Mouse (Mus musculus) NIH3T3 (cell line): ENCODE data around the gene Baiap2.
A peak's percentile ranks its signal among the peaks of the same experiment; 100 is the strongest.

Experiments
- DNase-seq: peaks from one replicate; pipeline ENCODE4 v3.0.0-alpha.2; 2012; ENCODE audit warnings: low read depth

Baiap2 gene

DNA sequence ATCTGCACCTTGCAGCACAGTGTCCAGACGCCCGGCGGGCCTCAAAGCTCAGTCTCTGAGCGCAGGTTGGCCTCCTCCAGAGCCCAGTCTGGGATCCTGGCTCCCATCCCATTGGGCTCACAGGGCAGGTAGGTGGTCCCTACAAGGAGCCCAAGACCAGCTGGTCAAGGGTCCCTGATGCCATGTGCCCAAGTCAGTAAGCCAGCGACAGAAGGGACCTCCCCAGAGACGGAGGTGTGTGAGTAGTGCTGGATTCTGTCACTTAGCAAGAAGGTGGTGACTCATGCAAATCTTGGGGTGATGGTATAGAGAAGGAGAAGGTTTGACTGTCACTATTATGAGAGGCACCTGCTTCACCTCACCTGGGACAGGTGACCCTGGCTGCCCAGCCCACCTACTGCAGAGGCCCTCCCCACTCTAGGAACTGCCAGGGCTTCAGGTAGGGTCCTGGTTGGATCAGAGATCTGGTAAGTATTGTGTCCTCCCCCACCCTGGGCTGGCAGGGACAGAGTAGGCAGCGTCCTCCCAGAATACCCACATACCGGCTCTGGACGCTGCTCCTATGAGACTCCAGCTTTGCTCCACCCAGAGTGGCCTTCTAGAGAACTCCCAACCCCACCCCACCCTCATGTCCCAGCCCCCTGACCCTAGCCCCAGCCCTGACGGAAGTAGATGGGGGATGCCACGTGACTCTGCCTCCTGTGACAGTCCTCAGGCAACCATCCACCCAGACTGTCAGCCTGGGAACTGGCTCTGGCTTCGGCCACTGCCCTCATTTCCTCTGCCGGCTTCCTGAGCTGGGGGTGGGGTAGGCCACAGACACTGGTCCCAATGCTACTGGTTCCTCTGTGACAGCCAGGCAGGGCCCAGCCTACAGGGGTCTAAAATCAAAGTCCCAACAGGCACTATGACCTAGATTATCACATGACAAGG lies 98.9 kb downstream of the Baiap2 start:
- no peak for DNase-seq

DNA sequence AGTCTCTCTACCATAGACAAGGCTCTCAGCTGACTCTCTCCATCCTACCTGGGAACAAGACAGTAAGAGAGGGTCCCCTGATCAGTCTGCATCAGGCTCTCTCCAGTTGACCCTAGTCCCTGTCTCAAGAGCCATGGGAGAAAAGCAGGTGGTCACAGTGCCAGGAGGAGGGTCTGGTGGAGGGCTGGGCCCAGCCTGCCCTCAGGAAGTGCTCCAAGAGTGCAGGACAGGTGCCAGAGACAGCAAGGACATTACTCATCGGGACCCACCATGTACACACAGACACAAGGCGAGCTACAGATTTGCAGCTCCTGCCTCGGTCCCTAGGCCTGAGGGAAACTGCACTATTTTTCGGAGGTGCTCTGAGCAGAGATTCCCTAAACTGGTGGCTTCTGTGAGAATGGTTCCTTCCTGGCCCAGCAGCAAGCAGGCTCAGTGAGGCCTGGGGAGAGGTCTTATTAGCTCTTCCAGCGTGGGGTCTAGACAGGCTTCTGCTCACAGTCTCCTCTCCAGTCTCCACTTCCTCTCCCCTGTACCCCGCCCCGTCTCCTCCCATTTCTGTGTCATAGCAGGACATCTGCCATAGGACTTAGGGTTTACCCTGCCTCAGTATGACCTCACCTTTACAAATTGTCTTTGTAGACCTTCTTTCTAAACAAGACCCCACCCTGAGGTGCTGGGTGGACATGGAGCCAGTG lies 99.7 kb downstream of the Baiap2 start:
- no peak for DNase-seq

DNA sequence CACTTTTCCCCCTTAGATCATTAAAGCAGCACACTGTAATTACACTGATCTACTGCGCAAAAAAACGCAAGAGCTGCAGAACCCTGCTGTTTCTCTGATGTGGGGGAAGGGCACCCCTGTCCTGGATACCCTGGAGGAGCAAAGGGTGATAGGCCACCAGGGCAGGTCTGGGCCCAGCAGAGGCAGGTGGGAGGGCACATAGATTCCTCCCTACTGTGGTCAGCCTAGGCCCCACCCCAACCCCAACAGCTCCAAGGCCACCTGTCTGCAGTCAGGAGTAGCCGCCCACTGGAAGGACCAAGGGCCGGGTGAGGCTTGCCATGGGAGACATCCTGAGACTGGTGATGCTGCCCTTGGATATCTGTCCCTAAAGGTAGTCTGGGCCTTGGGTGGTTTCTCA lies 102.8 kb downstream of the Baiap2 start:
- no peak for DNase-seq

DNA sequence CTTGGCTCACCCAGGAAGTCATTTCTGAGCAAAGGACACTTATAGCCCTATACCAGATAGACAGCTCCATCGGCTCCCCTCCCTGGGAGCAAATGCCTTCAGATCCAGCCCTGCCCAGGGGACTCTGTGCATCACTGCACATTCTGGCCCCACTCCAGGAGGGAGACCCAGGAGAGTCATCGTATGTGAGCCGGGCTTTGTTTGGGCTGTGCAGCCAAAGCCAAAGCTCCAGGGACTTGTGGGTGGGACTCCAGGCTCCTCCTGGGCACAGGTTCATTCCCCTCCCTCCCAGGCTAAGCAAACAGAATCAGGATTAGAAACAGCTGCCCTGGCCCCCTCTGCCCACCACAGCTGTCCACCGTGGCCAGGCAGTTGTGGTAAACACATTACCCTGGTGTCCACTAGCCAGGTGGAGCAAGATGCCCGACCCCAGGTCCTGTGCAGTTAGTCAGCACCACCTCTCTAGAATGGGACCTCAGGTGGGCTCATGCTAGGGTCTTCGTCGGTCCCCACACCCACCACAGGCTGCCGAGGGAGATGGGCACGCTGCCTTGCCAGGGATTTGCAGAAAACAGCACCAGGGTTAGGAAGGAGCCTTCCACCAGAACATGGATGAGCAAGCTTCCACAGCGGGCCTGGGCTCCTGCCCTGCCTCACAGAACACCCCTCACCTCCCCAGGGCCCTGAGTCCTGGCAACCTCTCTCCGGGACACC lies 103.4 kb downstream of the Baiap2 start:
- DNase-seq = peak; percentile 66

DNA sequence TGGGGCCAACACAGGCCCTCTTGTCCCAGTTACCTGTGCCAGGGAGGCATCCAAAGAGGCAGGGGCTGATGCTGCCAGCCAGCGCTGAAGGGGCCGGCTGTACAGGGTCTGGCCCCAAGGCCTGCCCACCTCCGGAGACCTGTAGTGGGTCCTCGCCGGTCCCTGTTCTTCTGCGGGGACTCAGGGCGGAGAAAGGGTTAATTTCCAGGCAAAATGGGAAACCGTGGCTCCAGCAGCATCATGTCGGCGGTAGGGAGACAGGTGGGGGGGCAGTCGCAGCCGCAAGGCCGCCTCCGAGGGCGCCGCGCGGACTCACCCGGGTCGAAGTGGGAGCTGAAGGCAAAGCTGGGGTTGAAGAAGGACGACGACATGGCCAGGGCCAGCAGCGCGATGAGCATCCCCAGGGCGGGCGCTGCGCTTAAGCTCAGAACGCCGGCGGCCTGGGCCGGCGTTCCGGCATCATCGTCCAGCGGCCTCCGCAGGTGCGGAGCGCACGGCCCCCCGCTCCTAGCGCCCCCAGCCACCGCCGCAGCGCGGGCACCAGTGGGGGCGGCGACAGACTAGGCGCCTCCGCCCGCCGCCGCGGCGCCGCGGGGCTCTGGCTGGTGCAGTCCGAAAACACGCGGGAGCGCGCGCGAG lies 104.1 kb downstream of the Baiap2 start, which contains the start of gene Aatk:
Gene Aatk (minus strand): TSS at position 615 of the 639 bp plus-strand sequence.
- no peak for DNase-seq

DNA sequence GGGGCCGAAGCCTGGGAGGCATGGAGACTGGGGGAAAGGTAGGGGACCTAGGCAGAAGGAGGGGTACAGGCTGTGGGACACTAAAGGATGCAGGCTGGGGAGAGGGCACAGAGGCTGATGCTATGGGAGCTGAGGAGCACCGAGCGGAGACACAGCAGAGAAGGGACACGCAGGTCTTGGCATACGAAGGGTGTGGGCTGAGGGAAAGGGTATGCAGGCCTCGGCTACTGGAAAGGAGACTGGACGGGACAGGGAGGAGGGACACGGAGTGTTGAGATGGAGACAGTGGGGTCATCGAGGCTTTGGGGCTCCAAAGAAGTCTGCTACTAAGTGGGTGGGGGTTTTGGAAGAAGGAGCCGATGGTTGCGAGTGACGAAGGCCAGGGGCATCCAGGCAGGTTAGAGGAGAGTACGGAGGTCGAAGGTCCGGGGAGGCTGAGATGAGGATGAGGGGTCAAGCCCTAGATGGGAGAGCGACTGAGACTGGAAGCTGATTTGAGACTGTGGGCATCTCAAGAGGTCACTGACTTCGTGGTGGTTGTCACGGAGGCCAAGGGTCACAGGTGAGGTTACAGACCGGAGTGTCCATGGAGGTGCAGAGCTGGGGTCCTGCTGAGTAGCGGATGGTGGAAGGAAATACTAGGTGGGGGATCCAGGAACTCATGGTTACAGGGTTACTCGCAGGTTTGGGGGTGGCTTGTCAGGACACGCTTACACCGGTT lies 105.1 kb downstream of the Baiap2 start:
- DNase-seq = no peak

DNA sequence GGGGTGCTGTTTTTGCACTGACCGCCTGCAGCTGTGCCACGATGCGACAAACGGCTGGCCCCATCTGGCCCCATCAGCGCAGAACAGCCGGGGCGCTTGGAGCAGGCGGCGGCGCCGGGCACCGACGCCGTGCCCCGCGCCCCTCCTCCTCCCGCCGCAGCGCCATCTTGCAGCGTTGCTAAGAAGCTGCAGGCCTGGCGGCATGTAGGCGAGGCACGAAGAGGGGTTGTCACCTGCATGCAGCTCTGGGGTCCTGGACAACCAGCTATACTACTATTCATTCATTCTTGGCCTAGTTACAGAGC lies 105.6 kb downstream of the Baiap2 start:
- no peak for DNase-seq

DNA sequence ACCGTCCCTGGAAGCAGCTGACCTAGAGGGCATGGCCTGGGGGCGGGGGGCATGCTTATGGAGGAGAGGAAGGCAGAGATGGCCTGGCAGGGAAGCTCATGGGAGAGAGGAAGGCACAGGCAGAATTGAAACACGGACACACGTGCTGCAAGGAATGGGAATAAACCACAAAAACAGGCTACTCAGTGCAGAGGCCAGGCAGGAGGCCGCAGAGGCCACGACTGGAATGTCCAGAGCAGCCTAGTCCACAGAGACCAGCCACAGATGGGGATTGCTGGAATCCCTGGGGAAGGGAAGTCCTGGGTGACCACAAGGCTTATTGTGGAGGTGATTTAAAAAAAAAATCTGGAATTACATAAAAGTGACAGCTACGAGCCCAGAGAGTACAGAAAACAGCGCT lies 106.5 kb downstream of the Baiap2 start:
- DNase-seq = no peak

DNA sequence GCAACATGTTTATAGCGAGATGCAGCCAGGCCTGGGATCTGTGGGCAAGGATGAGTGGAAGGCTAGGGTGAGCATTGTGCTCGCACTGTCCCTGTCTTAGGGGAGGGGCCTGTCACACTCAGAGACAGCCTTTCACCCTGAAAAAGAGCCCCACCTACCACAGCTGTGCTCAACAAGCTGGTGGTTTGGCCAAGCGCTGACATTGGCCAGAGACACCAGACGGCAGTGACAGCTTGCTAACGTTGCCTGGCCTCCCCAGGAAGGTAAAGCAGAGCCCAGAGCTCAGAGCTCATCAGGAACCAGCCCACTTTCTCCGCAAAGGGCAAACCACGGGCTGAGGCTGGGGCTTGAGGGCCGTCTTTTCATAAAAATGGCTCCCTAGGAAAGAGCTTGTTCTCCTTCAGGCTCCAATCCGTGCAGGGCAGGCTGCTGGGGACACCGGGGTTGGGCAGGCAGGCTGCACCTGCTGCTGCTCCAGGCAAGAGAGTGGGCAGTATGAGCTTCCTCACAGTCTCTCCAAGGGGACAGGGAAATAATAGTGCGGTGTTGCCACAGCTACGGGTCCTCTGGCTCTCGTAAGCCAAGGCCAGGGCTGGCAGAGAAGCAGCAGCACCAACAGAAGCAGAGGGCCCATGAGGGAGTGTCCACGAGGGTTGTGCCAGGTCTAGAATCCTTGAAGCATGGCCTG lies 108.7 kb downstream of the Baiap2 start:
- DNase-seq = no peak

DNA sequence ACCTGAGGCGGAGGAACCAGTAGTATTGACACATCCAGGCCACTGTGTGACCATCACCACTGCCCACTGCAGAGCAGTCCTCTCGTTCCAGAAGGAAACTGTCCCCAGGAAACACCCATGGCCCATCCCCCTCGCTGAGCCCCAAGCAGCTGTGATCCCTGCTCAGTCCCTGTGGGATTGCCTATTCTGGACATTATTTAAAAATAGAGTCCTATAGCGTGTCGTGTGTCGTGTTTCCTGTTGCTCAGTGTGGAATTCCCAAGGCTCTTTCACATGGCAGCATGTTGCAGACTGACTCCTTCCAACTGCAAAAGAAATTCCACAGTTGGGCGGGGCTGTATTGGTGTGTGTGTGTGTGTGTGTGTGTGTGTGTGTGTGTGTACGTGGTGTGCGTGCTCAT lies 109.7 kb downstream of the Baiap2 start:
- DNase-seq = no peak

DNA sequence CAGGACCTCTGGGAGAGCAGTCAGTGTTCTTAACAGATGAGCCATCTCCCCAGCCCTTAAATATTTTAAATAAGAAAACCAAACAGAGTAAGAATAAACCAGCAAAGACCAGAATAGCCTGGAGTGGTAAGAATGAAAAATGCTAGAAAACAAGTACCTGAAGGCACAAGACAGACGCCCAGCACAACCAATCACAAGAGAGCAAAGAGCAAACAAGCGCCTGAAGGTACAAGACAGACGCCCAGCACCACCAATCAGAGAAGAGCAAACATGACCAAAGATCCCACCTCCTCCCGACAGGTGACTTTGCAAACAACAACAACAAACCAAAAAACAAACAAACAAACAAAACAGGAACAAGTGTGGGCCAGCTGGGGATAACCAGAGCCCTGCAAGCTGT lies 111.3 kb downstream of the Baiap2 start:
- no peak for DNase-seq

DNA sequence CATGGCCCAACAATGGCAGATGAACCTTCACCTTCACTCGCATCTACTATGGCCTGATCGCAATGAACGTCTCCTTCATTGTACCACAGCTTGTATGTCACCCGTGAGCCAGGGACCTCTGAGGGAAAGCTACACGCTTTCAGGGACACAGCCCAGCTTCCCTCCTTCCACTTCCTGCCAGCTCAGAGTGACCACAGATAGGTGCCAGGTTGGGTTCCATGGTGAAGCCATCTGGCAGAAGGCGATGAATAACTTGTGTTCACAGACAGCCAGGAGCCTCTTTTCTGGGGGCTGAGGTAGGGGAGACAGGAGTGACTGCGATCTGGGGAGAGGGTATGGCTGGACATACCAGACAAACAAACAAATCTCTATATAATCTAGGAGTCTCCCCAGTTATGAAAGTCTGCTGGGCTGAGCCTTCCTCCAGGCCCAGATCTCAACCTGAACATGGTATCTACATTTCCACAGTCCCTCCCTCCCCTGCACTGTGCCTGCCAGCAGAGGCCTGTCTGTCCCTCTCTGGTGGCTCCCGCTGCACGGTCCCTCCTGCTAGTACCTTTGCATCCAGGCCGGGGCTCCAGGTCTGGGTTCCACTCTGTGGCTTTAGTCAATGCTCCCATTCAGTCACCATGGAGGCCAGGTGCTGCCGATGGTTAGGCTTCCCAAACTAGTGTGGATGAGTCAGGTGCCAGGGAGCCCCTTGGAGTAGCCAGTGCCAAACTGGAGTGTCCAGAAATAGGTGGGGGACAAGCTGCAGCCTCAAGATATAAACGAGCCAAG lies 113.6 kb downstream of the Baiap2 start:
- DNase-seq = no peak
